Mouse (Mus musculus) kidney, adult 8-10 months (tissue): ENCODE data around the gene Inpp5f.
A peak's percentile ranks its signal among the peaks of the same experiment; 100 is the strongest.
"Not testable (repeated sequence)": the region's sequence is repeated elsewhere in the genome, so short reads cannot be mapped to it uniquely, and the experiment has no call there.

Source experiments
- DNase-seq, 2 experiments: peaks; one replicate each; pipeline ENCODE4 v3.0.0; 2022

The Inpp5f gene

GRCm38 (mm10) chr7:128610897-128611798, at the start of gene Inpp5f:
TSS of gene Inpp5f (plus strand) at chr7:128611328.
- peak; percentile 100 for DNase-seq

GRCm38 (mm10) chr7:128563373-128563772, 47.8 kb upstream of the Inpp5f start:
- DNase-seq: peak in 1 of 2 experiments; percentile 52

GRCm38 (mm10) chr7:128566311-128566710, 44.8 kb upstream of the Inpp5f start:
- no peak for DNase-seq

GRCm38 (mm10) chr7:128567561-128568244, 43.4 kb upstream of the Inpp5f start:
- DNase-seq: no peak

- not testable (repeated sequence) for DNase-seq
Observed at GRCm38 (mm10) chr7:128569429-128569828, 41.7 kb upstream of the Inpp5f start.

- no peak for DNase-seq
Observed at GRCm38 (mm10) chr7:128569987-128570656, 41.0 kb upstream of the Inpp5f start.

GRCm38 (mm10) chr7:128570657-128571056, 40.5 kb upstream of the Inpp5f start:
- DNase-seq: not testable (repeated sequence)

- no peak for DNase-seq
Observed at GRCm38 (mm10) chr7:128572030-128572429, 39.1 kb upstream of the Inpp5f start.

- DNase-seq: no peak
Observed at GRCm38 (mm10) chr7:128575211-128575610, 35.9 kb upstream of the Inpp5f start.

GRCm38 (mm10) chr7:128575794-128576193, 35.3 kb upstream of the Inpp5f start:
- no peak for DNase-seq

GRCm38 (mm10) chr7:128577607-128578006, 33.5 kb upstream of the Inpp5f start:
- DNase-seq: no peak

- DNase-seq: no peak
Observed at GRCm38 (mm10) chr7:128578199-128578945, 32.8 kb upstream of the Inpp5f start.

GRCm38 (mm10) chr7:128579381-128579780, 31.7 kb upstream of the Inpp5f start:
- no peak for DNase-seq

- DNase-seq: no peak
Observed at GRCm38 (mm10) chr7:128580318-128580717, 30.8 kb upstream of the Inpp5f start.

- no peak for DNase-seq
Observed at GRCm38 (mm10) chr7:128581864-128582484, 29.2 kb upstream of the Inpp5f start.

GRCm38 (mm10) chr7:128583213-128583948, 27.7 kb upstream of the Inpp5f start:
- DNase-seq: peak; percentile 48 to 51

- DNase-seq: no peak
Observed at GRCm38 (mm10) chr7:128587334-128587933, 23.7 kb upstream of the Inpp5f start.

GRCm38 (mm10) chr7:128591345-128592084, 19.6 kb upstream of the Inpp5f start:
- no peak for DNase-seq

- DNase-seq: peak in 1 of 2 experiments; percentile 15
Observed at GRCm38 (mm10) chr7:128592118-128592935, 18.8 kb upstream of the Inpp5f start.
